ENCODE assay signal across 10 mouse cellular contexts in the genomic region with DNA sequence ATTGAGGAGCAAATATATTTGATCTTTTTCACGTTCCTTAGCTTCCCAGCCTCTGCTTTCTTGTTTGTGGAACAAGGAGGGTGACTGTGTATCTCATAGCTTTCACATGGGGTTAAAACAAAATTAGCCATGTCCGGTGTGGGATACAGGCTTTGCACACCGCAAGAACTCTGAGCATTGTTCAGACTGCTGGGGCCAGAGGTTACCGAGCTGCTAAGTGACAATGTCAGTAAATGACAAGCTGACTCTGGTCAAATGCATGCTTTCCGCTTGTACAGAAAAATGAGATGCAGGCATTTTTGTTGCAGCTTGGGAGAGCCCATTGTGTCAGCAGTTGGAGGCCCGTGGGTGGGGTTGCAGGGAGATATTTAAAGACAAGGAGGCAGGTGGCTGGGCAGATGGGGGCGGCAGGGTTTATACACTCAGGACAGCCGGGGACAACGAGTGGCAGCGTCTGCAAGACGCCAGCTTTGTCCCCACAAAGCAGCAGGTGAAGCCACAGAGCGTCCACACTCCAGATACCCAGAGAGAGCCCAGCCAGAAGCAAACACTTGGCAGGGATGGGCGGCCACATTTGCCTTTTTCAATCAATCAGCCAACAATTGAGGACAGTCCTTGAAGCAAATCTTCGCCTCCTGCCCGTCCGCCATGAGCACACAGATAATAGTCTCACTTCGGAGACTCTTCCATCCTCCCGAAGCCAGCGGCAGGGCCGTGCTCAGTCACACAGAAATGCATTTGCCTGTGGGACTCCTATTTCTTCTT. TPM values are rescaled to one million over a fixed set of nuclear protein-coding genes. Genes with fewer than 3 reads are reported as not detected.
DNase-seq lines count a peak whose midpoint lies in the region; ATAC-seq and TF ChIP-seq lines count a peak whose summit lies in the region.
"Had no signal": no experiment of that assay in that cellular context is flagged by ENCODE, and none has a peak within 500 bp of the region (broad histone marks: within the 10 kb centered on the region; RNA-seq: fewer than 3 reads in every experiment).

No protein-coding gene starts in this region.

- intact Hi-C loops in heart, postnatal 36 days (cut with DNase I) = no loop called here

- H3K9ac ChIP-seq in ES-E14 (ENCODE audit: insufficient read depth, low read depth, low read length, poor library complexity, severe bottlenecking) = peak overlapping the region; percentile 58
- no peak overlapping the region for H3K9ac ChIP-seq in hindbrain, embryonic 15.5 days

- peak overlapping the region; percentile 35 to 53 for H3K4me3 ChIP-seq in ES-E14 (ENCODE audit: insufficient read depth in 1 of 2, low read depth in 1 of 2, low read length in 2 of 2, poor library complexity in 1 of 2, severe bottlenecking in 1 of 2)
- no peak overlapping the region for H3K4me3 ChIP-seq in hindbrain, embryonic 15.5 days
- peak overlapping the region; percentile 36 for H3K4me3 ChIP-seq in midbrain, embryonic 10.5 days

- no peaks in the 10 kb centered on the region for H3K36me3 ChIP-seq in ES-E14 (ENCODE audit: control insufficient read depth, insufficient read depth, low read length, poor library complexity, severe bottlenecking)
- H3K36me3 ChIP-seq in hindbrain, embryonic 15.5 days = no peaks in the 10 kb centered on the region
- no peaks in the 10 kb centered on the region for H3K36me3 ChIP-seq in midbrain, embryonic 10.5 days
- H3K36me3 ChIP-seq: G1E had no signal

- peaks cover 0 to 7% of the 10 kb centered on the region in 2 experiments for H3K4me1 ChIP-seq in ES-E14 (ENCODE audit: control insufficient read depth in 2 of 2, insufficient read depth in 2 of 2, low read length in 2 of 2, poor library complexity in 1 of 2)
- peaks cover 20% of the 10 kb centered on the region for H3K4me1 ChIP-seq in hindbrain, embryonic 15.5 days (replicated peaks)
- peaks cover 32% of the 10 kb centered on the region for H3K4me1 ChIP-seq in midbrain, embryonic 10.5 days

- H3K4me2 ChIP-seq in hindbrain, embryonic 15.5 days = peak overlapping the region; percentile 37

- in situ Hi-C loops in ES-E14 (cut with MboI; ENCODE audit: low sequenced_read_pairs in 2 of 2, unreplicated experiment in 2 of 2) = no loop called here

- H3K27ac ChIP-seq in ES-E14 (ENCODE audit: insufficient read depth, low read depth, low read length, poor library complexity, severe bottlenecking) = no peak overlapping the region
- H3K27ac ChIP-seq in hindbrain, embryonic 15.5 days (replicated peaks) = 0 out of 2 replicates have a peak overlapping the region, but pooled peaks have one; percentile 26
- peak overlapping the region; percentile 84 for H3K27ac ChIP-seq in midbrain, embryonic 10.5 days (replicated peaks)
- H3K27ac ChIP-seq: macrophage had no signal

- H3K27me3 ChIP-seq in hindbrain, embryonic 15.5 days = no peaks in the 10 kb centered on the region
- H3K27me3 ChIP-seq in midbrain, embryonic 10.5 days (ENCODE audit: low read depth, poor library complexity, severe bottlenecking) = no peaks in the 10 kb centered on the region

- peak; percentile 77 for ATAC-seq in hindbrain, embryonic 15.5 days (ENCODE audit: low FRiP score, low read depth)
- no peak for ATAC-seq in monocyte, adult 5-6 weeks (replicated peaks; ENCODE audit: insufficient number of reproducible peaks, low FRiP score, low TSS enrichment, poor library complexity, severe bottlenecking)

- 9% methylated on average over 20 of the region's 20 CpGs for WGBS in hindbrain, embryonic 15.5 days
- 38% methylated on average over 20 of the region's 20 CpGs for WGBS in midbrain, embryonic 10.5 days

- H3K9me3 ChIP-seq in ES-E14 (ENCODE audit: control insufficient read depth, insufficient read depth, low read depth, low read length) = no peaks in the 10 kb centered on the region
- H3K9me3 ChIP-seq in hindbrain, embryonic 15.5 days = no peaks in the 10 kb centered on the region
- H3K9me3 ChIP-seq in midbrain, embryonic 10.5 days (replicated peaks) = no peaks in the 10 kb centered on the region
- H3K9me3 ChIP-seq: G1E had no signal

- no peak for DNase-seq in ES-E14 (ENCODE audit: low read depth, low spot score)
- DNase-seq in embryo, embryonic 10.5 days (ENCODE audit: low spot score) = peak; percentile 53
- peak; percentile 56 for DNase-seq in midbrain, embryonic 10.5 days (ENCODE audit: low spot score)
- no peak for DNase-seq in heart, postnatal 36 days
- no peak for DNase-seq in spleen, adult 18-20 months
- no peak for DNase-seq in heart, adult 9 months (ENCODE audit: low spot score in 2 of 2)

TF ChIP-seq in ES-E14, 5 proteins besides CTCF, POLR2A, EP300 and RAD21:
- TF ChIP-seq MAFK (IDR thresholded peaks at IDR 0.05; ENCODE audit: insufficient read depth, low read depth, low read length) (no peak), ZC3H11A (IDR thresholded peaks at IDR 0.05; ENCODE audit: borderline replicate concordance, low read depth, low read length) (no peak), ZNF384 (IDR thresholded peaks at IDR 0.05; ENCODE audit: low read depth, low read length) (no peak), HCFC1 (IDR thresholded peaks at IDR 0.05; ENCODE audit: borderline replicate concordance, insufficient read depth, low read length) (no peak), CHD2 (IDR thresholded peaks at IDR 0.05; ENCODE audit: low read depth, low read length) (no peak)
TF ChIP-seq in ES-E14: peak in this region for 0.

RNA-seq across cellular contexts. Expression of a gene that starts 59.5 kb away (rescaled TPM):
- 159 and 188 TPM in 2 replicates for total RNA-seq in ES-E14 (2012; rRNA removed)
- polyA plus RNA-seq in hindbrain, embryonic 15.5 days (2015; fragmentation: Nextera tagmentation; extraction: Ambion mirVana) = 28.0 and 29.6 TPM in 2 replicates
- 36.3 and 45.7 TPM in 2 replicates for polyA plus RNA-seq in midbrain, embryonic 10.5 days (2016; fragmentation: Nextera tagmentation; extraction: Ambion mirVana)
- total RNA-seq in heart, postnatal 36 days (2021) = 10 to 100 TPM; 27.2 to 35.3 TPM
- 24.6 to 49.7 TPM (median 31.9 TPM) in 3 replicates for total RNA-seq in monocyte, adult 5-6 weeks (2017)

Comparison
In these comparisons a context has a peak if more than half of its experiments do, and no peak if none do; other contexts are left out.
1. DNase-seq: peak in embryo, embryonic 10.5 days (single experiment) and midbrain, embryonic 10.5 days (single experiment); none in ES-E14 (single experiment), heart, postnatal 36 days (0 of 2), spleen, adult 18-20 months (0 of 2) and heart, adult 9 months (0 of 2).